Mouse (Mus musculus) cerebellum, adult 18-20 months (tissue): ENCODE data around the gene Ddx39.

Source experiments
- DNase-seq, 2 experiments: peaks; one replicate each; pipeline ENCODE4 v3.0.0; 2021

Gene Ddx39

DNA sequence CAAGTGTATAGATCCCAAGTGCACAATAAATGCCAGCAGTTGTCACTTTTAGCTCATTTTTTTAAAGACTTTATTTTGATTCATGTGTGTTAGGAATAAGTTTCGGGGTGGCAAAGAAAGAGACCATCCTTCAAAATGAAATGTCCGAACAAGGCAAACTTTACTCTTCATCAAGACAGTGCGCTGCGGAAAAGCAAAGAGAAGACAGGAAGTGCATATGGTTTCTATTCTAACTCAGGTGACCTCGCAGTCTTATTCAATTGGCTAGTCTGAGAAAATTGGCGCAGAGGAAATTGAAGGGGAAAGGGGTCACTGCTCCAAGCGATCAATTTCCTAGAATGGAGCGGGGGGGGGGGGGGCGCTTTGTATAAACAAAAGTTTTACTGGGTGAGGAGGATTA is 15.4 kb upstream of the Ddx39 start:
- no peak for DNase-seq

- DNase-seq: no peak
Observed at GRCm38 (mm10) chr8:83700423-83701085, 14.4 kb upstream of the Ddx39 start.

DNA sequence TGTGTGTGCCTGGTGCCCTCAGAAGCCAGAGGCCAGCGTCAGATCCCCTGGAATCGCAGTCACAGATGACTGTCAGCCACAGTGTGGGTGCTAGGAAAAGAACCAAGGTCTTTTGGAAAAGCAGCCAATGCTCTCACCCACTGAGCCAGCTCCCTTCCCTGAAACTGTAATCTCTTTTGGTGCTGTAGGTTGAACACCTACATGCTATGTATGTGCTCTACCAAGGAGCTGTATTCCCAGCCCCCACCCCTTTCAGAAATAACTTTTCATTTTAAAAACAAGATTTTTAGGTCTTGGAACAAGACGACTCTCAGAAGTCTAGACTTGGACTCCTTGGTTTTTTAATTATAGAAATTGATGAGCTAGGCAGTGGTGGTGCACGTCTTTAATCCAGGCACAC is 11.6 kb upstream of the Ddx39 start:
- no peak for DNase-seq

DNA sequence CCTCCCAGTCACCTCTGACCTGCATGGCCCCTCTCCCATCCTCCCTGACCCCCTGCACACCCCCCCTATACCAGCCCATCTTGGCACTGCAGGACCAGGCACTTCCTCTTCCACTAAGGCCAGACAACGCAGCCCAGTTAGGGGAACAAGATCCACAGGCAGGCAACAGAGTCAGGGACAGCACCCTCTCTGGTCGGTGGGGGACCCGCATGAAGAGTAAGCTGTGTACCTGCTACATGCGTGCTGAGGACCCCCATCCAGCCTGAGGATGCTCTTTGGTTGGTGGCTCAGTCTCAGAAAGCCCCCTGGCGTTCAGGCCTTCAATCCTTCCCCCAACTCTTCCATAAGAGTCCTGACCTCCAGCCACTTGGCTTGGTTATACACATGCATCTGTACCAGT is 8.6 kb upstream of the Ddx39 start:
- no peak for DNase-seq

GRCm38 (mm10) chr8:83707554-83707953 is 7.4 kb upstream of the Ddx39 start:
- DNase-seq: no peak

DNA sequence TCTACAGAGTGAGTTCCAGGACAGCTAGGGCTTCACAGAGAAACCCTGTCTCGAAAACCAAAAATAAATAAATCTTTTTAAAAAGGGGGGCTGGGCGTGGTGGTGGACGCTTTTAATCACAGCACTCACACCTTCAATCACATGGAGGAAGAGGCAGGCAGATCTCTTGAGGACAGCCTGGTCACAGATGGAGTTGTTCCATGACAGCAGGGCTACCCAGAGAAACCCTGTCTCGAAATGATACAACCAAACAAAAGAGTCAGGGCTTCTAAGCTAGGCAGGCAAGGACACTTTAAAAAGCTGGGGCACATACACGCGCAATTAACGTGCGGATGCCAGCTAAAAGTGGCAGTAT is 324 bp upstream of the Ddx39 start:
- no peak for DNase-seq

GRCm38 (mm10) chr8:83715771-83716170 is 794 bp downstream of the Ddx39 start:
- DNase-seq: peak in 1 of 2 experiments; percentile 21

DNA sequence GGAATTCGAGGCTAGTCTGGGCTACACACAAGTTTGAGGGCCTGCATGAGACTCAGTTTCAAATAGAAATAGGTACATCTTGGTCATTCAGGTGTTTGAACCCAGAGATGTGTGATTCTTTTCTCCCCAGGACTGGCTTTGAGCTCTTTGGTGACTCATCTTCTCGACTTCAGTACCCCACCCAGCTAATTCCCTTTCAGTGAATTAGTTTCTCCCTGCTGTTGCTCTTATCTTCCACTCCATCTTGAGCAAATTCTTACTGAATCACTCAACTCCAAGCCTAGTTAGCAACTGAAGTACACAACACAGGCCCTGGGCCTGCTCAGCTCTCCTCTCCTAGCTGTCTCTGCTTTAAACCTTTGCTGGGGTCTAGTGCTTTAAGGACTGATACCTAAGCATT is 1.6 kb downstream of the Ddx39 start:
- no peak for DNase-seq

- no peak for DNase-seq
Observed at GRCm38 (mm10) chr8:83719048-83719447, 4.1 kb downstream of the Ddx39 start.

GRCm38 (mm10) chr8:83719693-83720092 is 4.7 kb downstream of the Ddx39 start:
- DNase-seq: no peak

DNA sequence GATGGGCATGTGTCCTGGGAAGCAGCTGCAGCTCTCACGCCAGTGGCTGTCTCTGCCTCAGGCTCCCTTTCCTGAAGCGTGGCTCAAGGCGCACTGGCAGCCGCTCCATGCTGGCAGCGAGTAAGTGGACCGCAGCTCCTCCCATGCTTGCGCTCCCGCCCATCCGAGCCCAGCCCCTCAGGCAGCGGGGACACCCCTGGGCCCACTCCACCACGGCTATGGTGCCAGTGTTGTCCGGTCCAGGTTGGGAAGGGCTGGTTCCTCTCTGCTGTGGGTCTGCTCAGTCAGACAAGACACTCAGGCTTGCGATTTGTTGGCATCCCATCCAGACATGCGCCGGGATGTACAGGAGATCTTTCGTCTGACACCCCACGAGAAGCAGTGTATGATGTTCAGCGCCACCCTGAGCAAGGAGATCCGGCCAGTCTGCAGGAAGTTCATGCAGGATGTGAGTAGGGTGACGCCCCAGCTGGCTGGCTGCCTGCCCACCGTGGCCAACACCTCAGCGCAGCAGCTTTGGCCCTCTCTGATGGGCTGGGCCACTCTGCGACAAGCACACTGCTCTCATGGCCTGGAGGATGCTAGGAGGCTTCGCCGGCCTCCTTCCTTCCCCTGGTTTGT is 6.5 kb downstream of the Ddx39 start:
- DNase-seq: no peak

DNA sequence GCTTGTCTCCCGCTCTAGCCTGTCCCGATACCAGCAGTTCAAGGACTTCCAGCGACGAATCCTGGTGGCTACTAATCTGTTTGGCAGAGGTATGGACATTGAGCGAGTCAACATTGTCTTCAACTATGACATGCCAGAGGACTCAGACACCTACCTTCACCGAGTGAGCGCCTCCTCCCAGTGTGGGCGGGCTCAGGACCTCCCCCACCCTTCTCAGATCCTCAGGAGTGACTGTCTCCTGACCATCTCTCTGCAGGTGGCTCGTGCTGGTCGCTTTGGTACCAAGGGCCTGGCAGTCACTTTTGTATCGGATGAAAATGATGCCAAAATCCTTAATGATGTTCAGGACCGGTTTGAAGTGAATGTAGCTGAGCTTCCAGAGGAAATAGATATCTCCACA is 7.7 kb downstream of the Ddx39 start:
- DNase-seq: no peak

DNA sequence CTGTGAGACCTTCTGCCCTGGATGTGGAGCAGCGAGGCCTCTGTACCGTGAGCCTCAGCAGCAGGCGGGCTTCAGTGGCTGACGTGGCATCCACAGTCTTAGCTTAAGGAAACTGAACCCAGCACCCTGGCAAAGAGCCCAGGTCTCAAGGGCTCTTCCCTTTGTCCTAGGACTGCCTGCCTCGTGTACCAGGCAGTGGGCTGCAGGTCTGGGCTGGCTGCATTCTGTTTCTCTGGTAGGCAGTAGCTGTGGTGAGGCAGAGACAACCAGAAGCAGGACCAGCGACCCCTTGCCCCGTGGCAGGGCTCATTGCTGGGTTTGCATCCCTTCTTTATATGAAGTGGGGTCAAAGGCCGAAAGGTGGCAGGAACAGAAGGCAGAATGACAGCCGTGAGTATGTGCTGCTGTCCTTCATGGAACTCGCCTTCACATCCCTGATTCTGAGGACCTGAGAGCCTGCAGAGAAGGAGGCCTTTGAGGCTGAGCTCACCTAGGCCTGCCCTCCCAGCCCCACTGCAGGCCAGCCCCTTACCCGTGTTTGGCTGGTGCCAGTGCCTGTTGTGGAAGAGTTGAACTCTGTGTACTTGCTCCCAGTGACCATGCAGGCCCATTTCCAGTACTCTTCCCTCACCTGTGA is 8.6 kb downstream of the Ddx39 start:
- no peak for DNase-seq

DNA sequence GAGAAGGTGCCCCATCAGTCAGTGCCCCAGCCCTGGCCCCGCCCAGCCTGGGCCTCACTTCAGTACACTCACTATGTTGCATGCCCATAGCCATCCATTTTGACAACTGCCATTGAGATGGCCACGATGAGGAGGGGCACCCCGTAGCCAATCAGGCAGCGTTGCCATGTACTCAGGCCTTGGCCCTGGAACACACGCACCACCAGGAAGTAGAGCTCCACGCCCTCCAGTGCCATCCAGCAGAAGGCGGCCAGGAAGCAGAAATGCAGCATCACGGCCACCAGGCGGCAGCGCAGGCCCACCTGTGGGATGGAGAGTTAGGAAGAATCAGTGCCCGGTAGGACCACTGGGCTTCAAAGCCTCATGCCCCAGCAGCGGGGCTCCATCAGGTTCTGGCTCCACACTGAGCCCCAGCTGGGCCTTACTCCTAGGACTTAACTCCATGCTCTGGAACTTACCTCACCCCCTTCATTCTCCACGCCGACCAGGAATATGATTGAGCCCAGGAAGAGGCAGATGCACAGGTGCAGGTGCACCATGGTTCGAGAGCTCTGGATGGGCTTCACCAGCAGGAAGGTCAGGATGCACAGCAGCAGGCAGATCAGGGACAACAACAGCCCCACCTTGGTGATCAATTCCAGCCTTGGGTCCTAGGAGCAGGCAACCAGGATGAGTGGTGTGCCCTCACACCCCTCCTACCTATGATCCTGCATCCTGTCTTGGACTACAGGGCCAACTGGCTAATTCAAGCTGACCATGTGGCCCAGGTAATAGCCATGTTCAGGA is 9.9 kb downstream of the Ddx39 start:
- peak; percentile 74 to 77 for DNase-seq

DNA sequence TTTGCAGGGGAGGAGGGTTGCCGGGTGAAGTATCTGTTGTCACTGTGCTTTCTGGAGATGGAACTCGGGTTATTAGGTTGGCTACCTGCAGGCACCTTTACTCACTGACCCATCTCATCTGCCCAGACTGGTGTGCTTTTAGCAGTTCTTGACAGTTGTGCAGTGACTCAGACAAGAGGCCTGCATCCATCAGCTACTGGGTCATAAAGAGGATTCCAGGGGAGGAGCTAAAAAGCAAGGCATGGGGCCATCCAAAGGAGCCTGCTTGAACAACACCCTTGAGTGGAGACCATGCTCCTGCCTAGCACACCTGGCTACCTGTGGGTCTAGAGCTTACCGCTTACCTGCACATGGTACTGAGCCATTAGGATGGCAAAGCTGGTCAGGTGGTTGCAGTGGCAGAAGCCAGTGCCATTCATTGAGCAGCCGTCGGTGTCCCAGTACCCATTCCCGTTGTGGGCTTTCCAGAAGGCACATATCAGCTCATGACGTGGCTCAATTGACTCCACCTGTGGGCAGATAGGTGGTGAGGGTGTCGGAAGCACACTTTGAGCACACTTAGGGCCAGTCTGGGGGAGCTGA is 10.6 kb downstream of the Ddx39 start:
- no peak for DNase-seq

- DNase-seq: peak in 1 of 2 experiments; percentile 11
Observed at GRCm38 (mm10) chr8:83729009-83729807, 14.2 kb downstream of the Ddx39 start.

DNA sequence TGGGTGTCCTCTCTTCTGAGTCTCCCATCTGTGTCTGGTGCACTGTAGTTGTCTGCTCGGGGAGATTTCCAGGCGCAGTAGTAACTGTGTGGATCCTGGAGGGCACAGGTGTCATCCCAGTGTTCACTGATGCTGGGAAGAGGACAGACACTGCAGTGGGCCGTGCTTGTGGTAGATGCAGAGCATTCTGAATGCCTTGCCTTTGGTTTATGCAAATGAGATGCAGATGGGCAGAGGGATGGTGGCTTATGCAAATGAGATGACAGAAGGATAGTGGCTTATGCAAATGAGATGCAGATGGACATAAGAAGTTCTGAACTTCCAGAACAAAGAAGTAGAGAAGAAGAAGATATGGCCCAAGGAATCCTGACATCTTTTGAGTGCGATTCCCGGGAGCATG is 16.9 kb downstream of the Ddx39 start:
- DNase-seq: no peak

DNA sequence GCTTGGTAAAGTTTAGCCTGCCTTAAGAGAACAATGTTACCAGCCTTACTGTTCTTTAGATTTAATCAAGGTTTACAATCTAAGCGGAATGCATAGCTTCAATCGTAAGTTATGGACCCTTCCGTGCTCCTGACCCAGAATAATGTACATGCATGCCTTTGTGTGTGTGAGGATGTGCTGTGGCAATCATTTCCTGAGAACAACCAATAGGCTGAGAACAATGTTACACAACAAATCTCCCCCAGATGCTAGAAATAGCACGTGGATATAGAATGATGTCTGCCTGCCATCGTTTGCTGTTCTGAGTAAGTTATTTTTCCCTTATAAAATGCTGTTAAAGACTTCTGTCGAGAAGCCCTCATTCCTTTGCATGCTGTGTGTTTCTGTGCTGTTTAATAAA is 17.9 kb downstream of the Ddx39 start:
- no peak for DNase-seq

GRCm38 (mm10) chr8:83736681-83737080 is 21.7 kb downstream of the Ddx39 start:
- no peak for DNase-seq

DNA sequence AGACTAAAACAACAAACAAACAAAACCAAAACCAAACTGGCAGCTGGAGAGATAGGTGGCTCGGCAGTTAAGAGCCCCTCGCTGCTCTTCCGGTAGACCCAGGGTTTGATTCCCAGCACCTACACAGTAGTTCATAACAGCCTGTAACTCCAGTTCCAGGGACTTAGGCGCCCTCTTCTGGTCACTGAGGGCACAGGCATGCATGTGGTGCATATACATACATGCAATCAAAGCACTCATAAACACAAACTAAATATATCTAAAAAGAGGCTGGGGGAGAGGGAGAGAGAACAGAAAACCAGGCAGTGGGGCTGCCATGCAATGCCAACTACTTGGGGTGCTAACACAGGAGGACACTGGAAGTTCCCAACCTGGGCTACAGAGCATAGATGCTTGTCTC is 22.4 kb downstream of the Ddx39 start:
- no peak for DNase-seq

- no peak for DNase-seq
Observed at GRCm38 (mm10) chr8:83737852-83738562, 23.0 kb downstream of the Ddx39 start.
